Mouse (Mus musculus) bone marrow, adult 2 months (tissue): ENCODE data around the gene Rrp36.

Experiments
- CTCF ChIP-seq: fragments of 200-500 bp; IDR thresholded peaks from 2 replicates; pipeline ENCODE4 v1.5.1; 2011; ENCODE audit warnings: low read length, control low read depth; ENCODE audit not compliant: control insufficient read depth, insufficient read depth
- POLR2A ChIP-seq: fragments of 200-500 bp; IDR thresholded peaks from 2 replicates; pipeline ENCODE4 v1.6.1; 2011; ENCODE audit warnings: low read depth, mild to moderate bottlenecking, control low read depth, low read length, borderline replicate concordance; ENCODE audit not compliant: control insufficient read depth

DNA sequence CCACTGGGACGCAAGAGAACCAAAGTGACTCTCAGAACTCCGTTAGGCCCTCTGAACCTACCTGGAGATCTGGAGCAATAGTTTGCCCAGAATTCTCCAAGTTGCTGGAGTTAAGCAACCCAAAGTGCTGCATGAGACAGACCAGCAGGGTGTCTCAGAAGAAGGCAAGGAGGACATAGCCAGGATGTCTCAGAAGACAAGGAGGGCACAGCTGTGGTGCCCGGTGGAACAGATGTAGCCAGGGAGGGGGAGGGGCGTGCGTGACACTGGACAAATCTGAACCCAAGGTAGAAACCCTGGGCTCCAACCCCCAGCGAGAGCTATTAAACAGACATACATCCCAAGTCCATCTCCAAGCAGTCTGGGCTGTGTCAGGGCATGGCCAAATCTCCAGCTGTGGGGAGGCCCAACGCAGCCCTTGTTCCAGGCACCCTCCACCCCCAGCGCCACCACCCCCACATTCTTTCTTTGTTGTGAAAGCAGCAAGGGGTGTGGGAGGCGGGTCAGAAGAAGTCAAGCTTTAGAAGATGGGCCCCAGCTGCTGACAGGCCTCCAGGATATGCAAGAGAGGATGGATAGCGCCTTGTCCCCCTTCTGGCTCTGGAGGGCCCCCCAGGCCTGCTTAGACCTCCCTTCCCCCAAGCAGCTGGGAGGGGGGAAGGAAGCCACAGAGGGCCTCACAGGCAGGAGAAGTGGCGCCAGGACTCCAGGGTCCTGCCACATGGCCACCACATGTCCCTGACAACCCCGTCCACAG is 44.3 kb downstream of the Rrp36 start:
- TF ChIP-seq POLR2A (no peak), CTCF (no peak)
